Mouse (Mus musculus) skeletal muscle tissue, postnatal 0 days (tissue): ENCODE results near the gene Smco2. TPM values are rescaled to one million over a fixed set of nuclear protein-coding genes. Genes with fewer than 3 reads are reported as not detected.

Experiments
- polyA plus RNA-seq: library from polyadenylated mRNA; unstranded; fragments of >200 nt; fragmentation: Nextera tagmentation; extraction: Ambion mirVana; gene quantifications from 2 replicates; pipeline ENCODE4 v1.2.1, GENCODE M21; 2015

The Smco2 gene
- not detected in 2 replicates for polyA plus RNA-seq

DNA sequence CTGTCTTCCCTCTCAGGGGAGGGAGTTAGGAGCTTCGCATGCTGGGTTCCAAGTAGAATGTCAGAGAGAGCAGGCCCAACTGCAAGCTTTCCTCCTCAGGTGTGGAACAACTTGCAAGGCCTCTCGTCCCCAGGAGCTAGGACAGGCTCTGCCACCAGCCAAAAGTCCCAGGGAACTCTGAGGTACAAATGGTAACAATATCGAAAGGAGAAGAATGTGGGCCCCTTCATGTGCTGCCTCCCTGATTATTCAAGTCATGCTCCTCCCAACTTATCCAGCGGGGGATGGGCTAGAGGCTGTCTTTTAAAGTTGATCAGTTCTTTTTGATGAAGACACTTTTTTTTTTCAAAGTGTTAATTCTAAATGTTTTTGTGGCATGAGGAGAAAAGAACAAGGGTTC lies at the start of gene Smco2:
Gene Smco2, plus strand, starts transcription at position 55 of the 400 bp plus-strand sequence.

GRCm38 (mm10) chr6:146887958-146888659 lies 38.2 kb downstream of the Smco2 start, which contains the start of gene Ppfibp1:
TSS of gene Ppfibp1 (plus strand) at chr6:146888487.

Other genes starting within 250 kb of the Smco2 start
- gene Med21, start 207.6 kb upstream of the Smco2 start, polyA plus RNA-seq: 106 and 107 TPM in 2 replicates
- gene Tm7sf3, start 207.3 kb upstream of the Smco2 start, polyA plus RNA-seq: 19.8 and 23.3 TPM in 2 replicates
- gene Stk38l, start 125.1 kb upstream of the Smco2 start, polyA plus RNA-seq: 7.2 and 8.4 TPM in 2 replicates
- gene Arntl2, start 54.0 kb upstream of the Smco2 start, polyA plus RNA-seq: 2.0 and 2.1 TPM in 2 replicates
- 22.7 and 24.3 TPM in 2 replicates for gene Ppfibp1, start 38.4 kb downstream of the Smco2 start, polyA plus RNA-seq
- gene 1700034J05Rik, start 104.3 kb downstream of the Smco2 start, polyA plus RNA-seq: not detected in 2 replicates
- gene Rep15, start 182.5 kb downstream of the Smco2 start, polyA plus RNA-seq: 0.36 and 0.38 TPM in 2 replicates
- gene Mrps35, start 192.7 kb downstream of the Smco2 start, polyA plus RNA-seq: 132 and 148 TPM in 2 replicates
- gene Mansc4, start 236.9 kb downstream of the Smco2 start, polyA plus RNA-seq: 0.19 and 0.38 TPM in 2 replicates
- gene Klhl42, start 241.3 kb downstream of the Smco2 start, polyA plus RNA-seq: 2.5 and 2.8 TPM in 2 replicates